Mouse (Mus musculus): ENCODE measurements around the gene Tmem240. TPM values are rescaled to one million over a fixed set of nuclear protein-coding genes. Genes with fewer than 3 reads are reported as not detected.
"Not testable (repeated sequence)": the region's sequence is repeated elsewhere in the genome, so short reads cannot be mapped to it uniquely, and the experiment has no call there.

The Tmem240 gene
- total RNA-seq (2021) = under 1 TPM; 0.57 to 0.66 TPM
- long read RNA-seq, experiment 1 = 0 reads
- long read RNA-seq, experiment 2, partial matches to known transcripts = 0 of 2 reads
- long read RNA-seq, experiment 2, other reads (novel, unspliced or antisense) = 1 of 2 reads

DNA sequence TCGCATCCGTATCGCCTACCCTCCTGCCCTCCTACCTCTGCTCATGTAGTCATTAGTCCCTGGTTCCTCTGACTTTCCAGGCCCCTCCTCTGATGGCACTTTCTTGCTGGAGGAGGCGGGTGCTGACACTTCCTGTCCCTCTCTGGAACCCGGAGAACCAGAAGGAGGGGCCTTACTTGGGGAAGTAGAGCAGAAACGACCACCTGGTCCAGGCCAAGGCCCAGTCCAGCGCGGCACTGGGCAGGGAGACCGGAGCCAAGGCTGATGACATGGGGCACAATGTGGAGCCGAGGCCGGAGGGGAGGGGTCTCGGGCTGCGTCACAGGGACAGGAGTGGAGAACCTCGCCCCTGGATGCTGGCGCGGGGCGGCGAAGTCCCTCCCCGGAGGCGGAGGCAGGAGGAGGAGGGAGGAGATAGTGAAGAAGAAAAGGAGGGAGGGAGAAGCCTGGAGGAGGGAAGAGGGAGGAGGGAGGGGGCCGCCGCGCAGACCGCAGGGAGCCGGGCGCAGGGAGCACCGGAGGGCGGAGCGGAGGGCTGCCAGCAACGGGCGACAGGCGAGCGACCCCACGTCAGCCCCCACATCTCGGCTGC lies at the start of gene Tmem240:
TSS of gene Tmem240 (plus strand) at position 451 of the 592 bp plus-strand sequence.
- DNase-seq = peak; percentile 91
- intact Hi-C loops (cut with DNase I; ENCODE audit: low total_unique reads) = no loop called here

GRCm38 (mm10) chr4:155687764-155688163 lies 46.8 kb upstream of the Tmem240 start:
- DNase-seq; intact Hi-C loops (cut with DNase I; ENCODE audit: low total_unique reads): not testable (repeated sequence)

DNA sequence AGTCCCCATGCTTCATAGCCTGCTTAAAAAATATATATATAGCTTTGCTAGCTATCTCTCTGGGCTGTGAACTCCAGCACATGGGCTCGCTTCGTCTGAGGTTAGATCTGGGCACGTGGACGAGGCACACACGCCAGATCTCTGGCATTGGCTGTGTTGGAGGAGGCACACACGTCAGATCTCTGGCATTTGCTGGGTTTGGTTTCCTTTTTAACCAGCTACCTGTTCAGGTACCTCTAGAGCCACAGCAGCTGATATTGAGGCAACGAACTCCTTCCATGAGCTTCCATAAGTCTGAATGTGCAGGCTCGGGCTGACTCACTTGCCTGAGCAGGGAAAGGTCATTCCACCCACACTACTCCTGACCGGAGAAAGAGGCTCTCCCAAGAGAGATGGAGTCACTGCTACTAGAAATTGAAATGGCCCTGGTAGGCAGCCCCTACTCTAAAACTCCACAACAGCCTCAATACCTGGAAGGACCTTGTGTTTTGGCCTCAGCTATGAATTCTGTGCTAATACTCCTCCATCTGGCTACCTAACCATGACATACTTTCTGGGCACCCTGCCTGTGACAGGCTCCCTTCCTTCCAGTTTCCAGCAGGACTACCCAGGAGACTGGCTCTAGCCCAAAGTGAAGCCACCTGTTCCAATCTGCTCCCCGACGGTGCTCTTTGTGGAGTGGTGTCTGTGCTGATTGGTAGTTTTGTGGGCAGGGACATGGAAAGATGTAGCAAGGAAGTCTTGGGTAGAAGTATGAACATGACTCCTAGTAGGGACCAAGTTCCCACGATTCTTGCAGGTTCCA lies 43.8 kb upstream of the Tmem240 start:
- DNase-seq = no peak
- intact Hi-C loops (cut with DNase I; ENCODE audit: low total_unique reads) = no loop called here

- intact Hi-C loops (cut with DNase I; ENCODE audit: low total_unique reads) = no loop called here
- no peak for DNase-seq
These were observed 42.2 kb upstream of the Tmem240 start for GRCm38 (mm10) chr4:155692421-155692820.

- DNase-seq = peak; percentile 74
- intact Hi-C loops (cut with DNase I; ENCODE audit: low total_unique reads) = no loop called here
These were observed 40.5 kb upstream of the Tmem240 start, which contains the start of gene Fndc10 for GRCm38 (mm10) chr4:155694111-155694481. Fndc10 (plus strand) TSS chr4:155694342.

- DNase-seq = peak; percentile 63
- intact Hi-C loops (cut with DNase I; ENCODE audit: low total_unique reads) = no loop called here
These were observed 39.9 kb upstream of the Tmem240 start for GRCm38 (mm10) chr4:155694482-155695401.

DNA sequence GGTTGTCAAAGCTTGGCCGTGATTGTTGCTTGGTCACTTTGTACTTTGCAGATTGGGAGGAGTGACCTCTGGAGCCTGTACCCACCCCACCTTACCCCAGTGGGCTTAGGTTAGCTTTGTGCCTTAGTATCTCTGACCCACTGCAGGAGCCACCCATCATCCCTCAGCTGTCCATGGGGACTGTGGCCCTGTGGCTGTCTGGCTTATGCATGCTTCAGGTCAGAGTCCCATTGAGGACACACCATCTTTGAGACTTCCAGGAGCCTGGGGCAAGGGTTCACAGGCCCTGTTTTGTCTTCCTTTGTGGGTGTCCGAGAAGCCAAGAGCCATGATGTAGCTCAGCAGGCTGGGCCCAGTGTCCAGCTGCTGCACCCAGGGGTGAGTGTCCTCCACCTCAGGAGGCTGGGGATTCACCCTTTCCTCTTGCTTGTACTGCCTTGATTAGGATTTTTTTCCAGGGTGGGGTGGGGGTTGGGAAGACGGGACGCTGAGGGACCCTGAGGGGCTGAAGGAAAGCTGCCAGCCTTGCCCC lies 39.0 kb upstream of the Tmem240 start:
- no peak for DNase-seq

GRCm38 (mm10) chr4:155696261-155697255 lies 38.0 kb upstream of the Tmem240 start:
- intact Hi-C loops (cut with DNase I; ENCODE audit: low total_unique reads) = no loop called here
- no peak for DNase-seq

More for the DNA sequence above, 39.0 kb upstream of the Tmem240 start:
- intact Hi-C loops (cut with DNase I; ENCODE audit: low total_unique reads) = no loop called here

GRCm38 (mm10) chr4:155700425-155700824 lies 34.2 kb upstream of the Tmem240 start:
- DNase-seq = no peak
- intact Hi-C loops (cut with DNase I; ENCODE audit: low total_unique reads) = no loop called here

- no peak for DNase-seq
- intact Hi-C loops (cut with DNase I; ENCODE audit: low total_unique reads) = no loop called here
These were observed 31.1 kb upstream of the Tmem240 start for GRCm38 (mm10) chr4:155703425-155703929.

GRCm38 (mm10) chr4:155704721-155705591 lies 29.6 kb upstream of the Tmem240 start, which contains the start of gene Ssu72:
Ssu72 (plus strand) TSS chr4:155704800.
- peak; percentile 92 for DNase-seq
- intact Hi-C loops (cut with DNase I; ENCODE audit: low total_unique reads) = no loop called here

DNA sequence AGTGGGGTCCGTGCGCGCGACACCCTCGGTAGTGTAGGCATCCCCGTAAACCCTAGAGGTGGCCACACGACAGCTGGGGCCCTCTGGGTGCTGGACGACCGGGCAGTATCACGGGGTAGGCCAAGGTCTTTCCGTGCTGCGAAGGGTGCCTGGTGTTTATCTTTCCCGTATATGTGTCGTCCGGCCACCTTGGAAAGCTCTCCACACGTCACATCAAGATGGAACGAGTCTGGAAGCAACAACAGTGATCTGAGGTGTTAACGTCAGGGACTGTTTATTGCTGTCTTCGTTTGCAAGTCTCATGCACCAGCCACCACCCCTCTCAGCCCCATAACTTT lies 29.0 kb upstream of the Tmem240 start:
- intact Hi-C loops (cut with DNase I; ENCODE audit: low total_unique reads) = no loop called here
- peak; percentile 37 for DNase-seq

GRCm38 (mm10) chr4:155708582-155708981 lies 26.0 kb upstream of the Tmem240 start:
- DNase-seq = no peak
- intact Hi-C loops (cut with DNase I; ENCODE audit: low total_unique reads) = no loop called here

GRCm38 (mm10) chr4:155708988-155709387 lies 25.6 kb upstream of the Tmem240 start:
- DNase-seq = no peak
- intact Hi-C loops (cut with DNase I; ENCODE audit: low total_unique reads) = no loop called here

DNA sequence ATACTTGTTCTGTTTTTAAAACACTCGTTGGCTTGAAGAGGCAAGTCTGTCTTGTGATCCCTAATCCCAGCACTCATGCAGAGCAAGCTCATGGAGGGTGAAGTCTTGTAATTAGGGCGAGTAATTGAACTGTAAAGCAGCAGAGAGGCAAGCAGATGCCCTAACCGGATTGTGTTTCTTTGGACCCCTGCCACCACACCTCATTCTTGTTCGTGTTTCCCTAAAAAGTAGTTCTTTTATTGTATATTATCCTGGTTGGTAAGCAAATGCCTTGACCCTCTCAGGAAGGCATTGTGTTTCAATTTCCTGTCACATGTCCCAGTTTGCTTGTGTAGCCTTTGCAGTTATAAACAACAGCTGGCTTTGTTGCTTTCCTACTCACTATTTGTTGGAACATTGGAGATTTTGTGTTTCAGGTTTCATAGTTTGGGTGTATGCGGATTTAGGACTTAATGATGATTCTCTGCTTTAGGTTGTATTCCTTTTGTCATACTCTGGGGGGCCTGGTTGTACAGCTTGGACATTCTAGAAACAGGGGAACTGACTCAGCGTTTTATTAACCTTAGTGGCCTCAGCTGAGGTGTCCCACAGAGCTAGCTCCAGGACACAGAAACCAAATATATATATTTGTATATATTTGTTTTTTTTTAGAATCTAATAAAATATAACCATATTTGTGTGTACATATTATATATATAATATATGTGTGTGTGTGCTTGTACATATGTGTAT lies 23.9 kb upstream of the Tmem240 start:
- intact Hi-C loops (cut with DNase I; ENCODE audit: low total_unique reads) = no loop called here
- no peak for DNase-seq

DNA sequence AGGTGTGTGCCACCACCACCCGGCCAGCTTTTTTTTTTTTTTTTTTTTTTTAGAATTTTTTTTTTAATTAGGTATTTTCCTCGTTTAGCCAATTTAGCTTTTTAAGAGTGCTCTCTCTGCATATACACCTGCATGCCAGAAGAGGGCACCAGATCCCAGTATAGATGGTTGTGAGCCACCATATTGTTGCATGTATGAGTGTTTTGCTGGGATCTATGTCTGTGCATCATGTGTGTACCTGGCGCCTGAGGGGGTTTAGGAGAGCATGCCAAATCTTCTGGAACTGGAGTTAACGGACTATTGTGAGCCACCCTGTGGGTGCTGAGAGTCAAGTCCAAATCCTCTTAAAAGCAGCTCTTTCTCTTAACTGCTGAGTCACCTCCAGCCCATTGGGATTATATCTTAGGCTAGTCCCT lies 12.9 kb upstream of the Tmem240 start:
- intact Hi-C loops (cut with DNase I; ENCODE audit: low total_unique reads) = loop anchor here (5.0 kb wide), 1 partner anchor 46 kb away; no protein-coding TSS in a partner anchor
- no peak for DNase-seq

DNA sequence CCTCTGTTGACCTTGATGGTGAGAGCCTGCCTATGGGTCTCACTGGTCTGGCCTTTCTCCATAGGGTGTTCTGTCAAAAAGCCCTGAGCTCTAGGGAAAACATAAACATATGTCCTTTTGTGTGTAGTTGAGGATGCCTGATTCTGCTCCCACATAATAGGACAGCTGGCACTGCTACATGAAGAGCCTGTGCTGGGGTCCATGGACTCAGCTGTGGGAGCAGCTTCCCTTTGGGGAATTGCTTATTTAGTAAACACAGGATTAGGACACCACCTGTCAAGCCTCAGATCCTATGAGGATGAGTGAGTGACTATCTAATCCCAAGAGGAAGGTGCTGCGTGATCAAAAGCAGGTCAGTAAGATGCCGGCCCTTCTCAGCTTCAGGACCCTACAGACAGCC lies 6.6 kb upstream of the Tmem240 start:
- intact Hi-C loops (cut with DNase I; ENCODE audit: low total_unique reads) = no loop called here
- no peak for DNase-seq

Measured in gastrocnemius, postnatal 14 days (tissue).